Mouse (Mus musculus) liver, postnatal 0 days (tissue): ENCODE measurements at regions not wholly inside any gene's neighbourhood (a gene's known extent, or its start where the extent isn't known, plus 50 kb on each side); places are given as distances from the start of the nearest gene placed in this dataset.
A peak's percentile ranks its signal among the peaks of the same experiment; 100 is the strongest.

ENCODE experiments used
- ATAC-seq: fragments of 200-750 bp; cut with Nextera tagmentation; 2 replicates; pipeline ENCODE4 v1.8.0; 2017; ENCODE audit warnings: mild to moderate bottlenecking, moderate library complexity
- DNase-seq: peaks from one replicate; pipeline ENCODE4 v3.0.0-alpha.2; 2016
- H3K27ac ChIP-seq: fragments of 300-500 bp; sonication (generic); 2 replicates; pipeline ENCODE4 v1.5.1; 2014; ENCODE audit warnings: antibody characterized with exemption, moderate library complexity, mild to moderate bottlenecking, low read depth
- H3K27me3 ChIP-seq: fragments of 300-500 bp; sonication (generic); 2 replicates; pipeline ENCODE4 v1.6.1; 2014; ENCODE audit warnings: low read length, control low read depth, mixed read lengths; ENCODE audit not compliant: insufficient read depth
- H3K36me3 ChIP-seq: fragments of 300-500 bp; sonication (generic); replicated peaks from 2 replicates; pipeline ENCODE4 v1.6.1; 2014; ENCODE audit warnings: mild to moderate bottlenecking, control low read depth, low read length, moderate library complexity, mixed read lengths; ENCODE audit not compliant: insufficient read depth
- H3K4me1 ChIP-seq: fragments of 300-500 bp; sonication (generic); 2 replicates; pipeline ENCODE4 v1.6.1; 2014; ENCODE audit warnings: antibody characterized with exemption, mild to moderate bottlenecking, control low read depth; ENCODE audit not compliant: insufficient read depth
- H3K4me2 ChIP-seq: fragments of 300-500 bp; sonication (generic); 2 replicates; pipeline ENCODE4 v1.6.1; 2014; ENCODE audit warnings: low read depth, mild to moderate bottlenecking, low read length, moderate library complexity, mixed read lengths
- H3K4me3 ChIP-seq: fragments of 300-500 bp; sonication (generic); 2 replicates; pipeline ENCODE4 v1.5.1; 2014; ENCODE audit warnings: low read depth, low read length
- H3K9ac ChIP-seq: fragments of 300-500 bp; sonication (generic); replicated peaks from 2 replicates; pipeline ENCODE4 v1.6.1; 2014; ENCODE audit warnings: mild to moderate bottlenecking, moderate library complexity
- H3K9me3 ChIP-seq: fragments of 300-500 bp; sonication (generic); 2 replicates; pipeline ENCODE4 v1.6.1; 2016; ENCODE audit warnings: mild to moderate bottlenecking, control low read depth, low read length, mixed read lengths
- CTCF ChIP-seq: sonication (generic); IDR thresholded peaks from 2 replicates; pipeline ENCODE4 v1.5.1; 2016; ENCODE audit warnings: antibody characterized with exemption, low read depth
- EP300 ChIP-seq: IDR thresholded peaks from 2 replicates; pipeline ENCODE4 v1.6.1; 2016; ENCODE audit warnings: antibody characterized with exemption, low read depth, mild to moderate bottlenecking
- WGBS: fragments of 180-500 bp; shearing (Covaris S2); extraction: QIAGEN DNeasy Blood & Tissue Kit; methylation state at CpG from one replicate; pipeline ENCODE4 v1.1.7; 2014; ENCODE audit not compliant: insufficient replicate concordance; 5-methylcytosine and 5-hydroxymethylcytosine counted together

GRCm38 (mm10) chr11:48418066-48418756 is 381.9 kb upstream of the Rack1 start:
- no peak overlapping the region for H3K27ac ChIP-seq
- no peaks in the 10 kb centered on the region for H3K36me3 ChIP-seq
- no peaks in the 10 kb centered on the region for H3K27me3 ChIP-seq
- no peaks in the 10 kb centered on the region for H3K9me3 ChIP-seq
- no peaks in the 10 kb centered on the region for H3K4me1 ChIP-seq
- ATAC-seq, result no peak
- WGBS, result 80% methylated on average over 6 of the region's 6 CpGs
- no peak overlapping the region for H3K4me3 ChIP-seq
- no peak overlapping the region for H3K9ac ChIP-seq
- H3K4me2 ChIP-seq, result no peak overlapping the region
- TF ChIP-seq EP300 (no peak), CTCF (no peak)
- DNase-seq, result no peak

GRCm38 (mm10) chr11:48417615-48418014 is 382.5 kb upstream of the Rack1 start:
- no peak overlapping the region for H3K9ac ChIP-seq
- H3K27ac ChIP-seq, result no peak overlapping the region
- DNase-seq (no peak), ATAC-seq (no peak)
- H3K4me2 ChIP-seq, result no peak overlapping the region
- no peaks in the 10 kb centered on the region for H3K9me3 ChIP-seq
- no peaks in the 10 kb centered on the region for H3K27me3 ChIP-seq
- no peak overlapping the region for H3K4me3 ChIP-seq
- no peaks in the 10 kb centered on the region for H3K36me3 ChIP-seq
- WGBS, result 69% methylated on average over 2 of the region's 2 CpGs
- no peak for TF ChIP-seq CTCF
- no peak for TF ChIP-seq EP300
- no peaks in the 10 kb centered on the region for H3K4me1 ChIP-seq

GRCm38 (mm10) chr11:48398032-48398431 is 402.1 kb upstream of the Rack1 start:
- H3K27ac ChIP-seq, result no peak overlapping the region
- no peaks in the 10 kb centered on the region for H3K27me3 ChIP-seq
- DNase-seq (no peak), ATAC-seq (no peak)
- no peak overlapping the region for H3K4me2 ChIP-seq
- no peaks in the 10 kb centered on the region for H3K9me3 ChIP-seq
- no peak overlapping the region for H3K9ac ChIP-seq
- no peaks in the 10 kb centered on the region for H3K36me3 ChIP-seq
- WGBS, result 51% methylated on average over 2 of the region's 2 CpGs
- TF ChIP-seq EP300, result no peak
- TF ChIP-seq CTCF, result no peak
- H3K4me1 ChIP-seq, result no peaks in the 10 kb centered on the region
- H3K4me3 ChIP-seq, result no peak overlapping the region

GRCm38 (mm10) chr11:48381489-48381888 is 392.7 kb upstream of the Sgcd start:
- Histone ChIP-seq H3K4me1 (0 out of 2 replicates have a peak, but pooled peaks cover 2% of the 10 kb centered on the region), H3K27ac (no peak overlapping the region), H3K36me3 (no peaks in the 10 kb centered on the region), H3K9me3 (no peaks in the 10 kb centered on the region), H3K4me3 (no peak overlapping the region), H3K4me2 (no peak overlapping the region), H3K27me3 (no peaks in the 10 kb centered on the region), H3K9ac (no peak overlapping the region)
- TF ChIP-seq CTCF (no peak), EP300 (no peak)
- ATAC-seq, result no peak
- 68% methylated on average over 4 of the region's 4 CpGs for WGBS
- no peak for DNase-seq

GRCm38 (mm10) chr11:48378044-48378443 is 389.3 kb upstream of the Sgcd start:
- Histone ChIP-seq H3K9ac (no peak overlapping the region), H3K4me2 (peak overlapping the region; percentile 1; the same call in 1 of the 2 replicates), H3K27ac (no peak overlapping the region), H3K4me1 (0 out of 2 replicates have a peak, but pooled peaks cover 2% of the 10 kb centered on the region), H3K4me3 (no peak overlapping the region), H3K36me3 (no peaks in the 10 kb centered on the region), H3K27me3 (no peaks in the 10 kb centered on the region), H3K9me3 (no peaks in the 10 kb centered on the region)
- DNase-seq (no peak), ATAC-seq (peak; percentile 38; the same call in 1 of the 2 replicates)
- TF ChIP-seq CTCF, result no peak
- WGBS, result 69% methylated on average over 4 of the region's 4 CpGs

GRCm38 (mm10) chr11:48377269-48377668 is 388.5 kb upstream of the Sgcd start:
- no peaks in the 10 kb centered on the region for H3K27me3 ChIP-seq
- H3K36me3 ChIP-seq, result no peaks in the 10 kb centered on the region
- no peak overlapping the region for H3K4me2 ChIP-seq
- no peak overlapping the region for H3K4me3 ChIP-seq
- H3K4me1 ChIP-seq, result 0 out of 2 replicates have a peak, but pooled peaks cover 2% of the 10 kb centered on the region
- no peak overlapping the region for H3K27ac ChIP-seq
- H3K9me3 ChIP-seq, result no peaks in the 10 kb centered on the region
- TF ChIP-seq CTCF (no peak), EP300 (no peak)
- DNase-seq, result no peak
- no peak for ATAC-seq
- H3K9ac ChIP-seq, result no peak overlapping the region
